Mouse (Mus musculus): ENCODE data around the gene Itgb1. TPM values are rescaled to one million over a fixed set of nuclear protein-coding genes. Genes with fewer than 3 reads are reported as not detected.

Gene Itgb1
- total and polyA plus RNA-seq, 3 experiments, result 19.1 to 267 (median 237) TPM

- DNase-seq, result no peak
Measured at GRCm38 (mm10) chr8:128681970-128682369, 3.5 kb upstream of the Itgb1 start.

GRCm38 (mm10) chr8:128684609-128685506 lies 596 bp upstream of the Itgb1 start:
- DNase-seq, result no peak

GRCm38 (mm10) chr8:128686429-128686990 lies 1.1 kb downstream of the Itgb1 start:
- no peak for DNase-seq

GRCm38 (mm10) chr8:128688679-128689078 lies 3.2 kb downstream of the Itgb1 start:
- no peak for DNase-seq

GRCm38 (mm10) chr8:128690056-128690455 lies 4.6 kb downstream of the Itgb1 start:
- DNase-seq, result no peak

GRCm38 (mm10) chr8:128696701-128697397 lies 11.4 kb downstream of the Itgb1 start:
- DNase-seq, result no peak

- no peak for DNase-seq
Measured at GRCm38 (mm10) chr8:128697945-128698344, 12.5 kb downstream of the Itgb1 start.

GRCm38 (mm10) chr8:128704376-128704775 lies 18.9 kb downstream of the Itgb1 start:
- DNase-seq, result no peak

GRCm38 (mm10) chr8:128704836-128705235 lies 19.4 kb downstream of the Itgb1 start:
- DNase-seq, result no peak

GRCm38 (mm10) chr8:128709261-128709660 lies 23.8 kb downstream of the Itgb1 start:
- peak; percentile 79 for DNase-seq

- DNase-seq, result no peak
Measured at GRCm38 (mm10) chr8:128716184-128716583, 30.7 kb downstream of the Itgb1 start.

- DNase-seq, result peak; percentile 23
Measured at GRCm38 (mm10) chr8:128724819-128725218, 39.4 kb downstream of the Itgb1 start.

- no peak for DNase-seq
Measured at GRCm38 (mm10) chr8:128727213-128727612, 41.8 kb downstream of the Itgb1 start.

GRCm38 (mm10) chr8:128732254-128732653 lies 46.8 kb downstream of the Itgb1 start:
- DNase-seq, result no peak

GRCm38 (mm10) chr8:128734118-128734517 lies 48.7 kb downstream of the Itgb1 start:
- DNase-seq, result no peak

- no peak for DNase-seq
Measured at GRCm38 (mm10) chr8:128735692-128736091, 50.2 kb downstream of the Itgb1 start.

Other genes starting within 250 kb of the Itgb1 start
- gene Gm3952, start 113.0 kb downstream of the Itgb1 start, total RNA-seq (2021), result not detected
- gene Gm3952, start 113.0 kb downstream of the Itgb1 start, polyA plus RNA-seq (2012; rRNA removed), result not detected in 2 replicates

Measured in adrenal gland, adult 2 months (tissue).